Mouse (Mus musculus) liver, adult 2 months (tissue): ENCODE measurements around the gene Shkbp1.

ENCODE experiments used
- CTCF ChIP-seq: fragments of 200-500 bp; IDR thresholded peaks from 2 replicates; pipeline ENCODE4 v1.5.1; 2011; ENCODE audit warnings: low read depth, low read length, control low read depth
- POLR2A ChIP-seq: fragments of 200-500 bp; IDR thresholded peaks from 2 replicates; pipeline ENCODE4 v1.6.1; 2011; ENCODE audit warnings: low read length, control low read depth; ENCODE audit not compliant: insufficient read depth; ENCODE audit errors: extremely low read depth

DNA sequence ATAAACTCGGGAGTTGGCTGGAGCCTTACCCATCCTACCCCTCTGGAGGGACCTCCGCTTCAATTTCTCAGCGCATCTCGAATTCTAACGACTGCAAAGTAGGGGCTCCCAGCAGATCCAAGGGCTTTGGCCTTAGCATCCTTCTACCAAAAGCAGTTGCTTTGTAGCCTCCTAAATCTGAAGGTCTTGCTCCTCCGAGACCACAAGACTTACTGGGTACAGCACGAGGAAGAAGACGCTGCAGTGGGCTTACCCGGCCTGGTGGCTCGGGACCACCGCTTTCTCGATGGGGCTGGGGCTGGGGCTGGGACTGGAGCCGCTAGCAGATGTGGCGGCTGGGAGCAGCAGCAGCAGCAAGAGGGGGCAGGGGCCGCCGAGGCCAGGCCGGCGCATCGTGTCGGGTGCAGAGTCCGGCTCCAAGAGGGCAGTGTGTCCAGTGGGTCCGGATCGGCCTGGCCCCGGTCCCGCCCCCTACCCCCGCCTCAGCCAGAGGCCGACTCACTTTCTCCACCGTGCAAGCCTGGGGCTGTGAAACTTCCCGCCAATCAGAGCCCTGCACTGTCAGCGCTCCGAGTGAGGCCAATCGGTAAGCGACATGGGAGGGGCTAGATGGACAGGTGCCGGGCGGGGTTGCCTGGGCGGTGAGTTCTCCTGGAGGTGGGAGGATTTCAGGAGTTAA, 18.5 kb downstream of the Shkbp1 start, which contains the start of gene Ltbp4:
- TF ChIP-seq POLR2A (no peak), CTCF (no peak)
